Mouse (Mus musculus): ENCODE measurements around the gene Samd7.

DNA sequence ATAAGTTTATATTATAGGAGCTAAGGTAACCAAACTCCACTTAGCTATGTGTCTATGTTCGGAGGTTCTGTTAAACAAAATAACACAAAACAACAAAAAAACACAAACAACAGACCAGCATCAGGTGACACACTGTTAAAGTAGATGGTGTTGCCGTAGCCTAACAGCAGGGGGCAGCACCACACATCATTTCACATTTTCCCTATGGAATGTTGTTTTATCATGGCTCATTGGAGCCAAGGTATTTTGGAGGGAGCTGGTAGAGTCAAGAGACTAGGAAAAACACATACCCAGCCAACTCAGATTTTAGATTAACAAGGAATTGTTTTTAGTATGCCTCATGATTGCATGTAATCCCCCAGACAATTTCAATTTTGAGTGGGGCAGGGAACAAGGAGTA, 49.7 kb upstream of the Samd7 start:
- TF ChIP-seq CTCF (IDR thresholded peaks at IDR 0.05; ENCODE audit: borderline replicate concordance, extremely low read depth, insufficient read depth, insufficient read length) (peak; percentile 77; the same call in 1 of the 2 replicates), POLR2A (IDR thresholded peaks at IDR 0.05; ENCODE audit: borderline replicate concordance, extremely low read depth, insufficient read depth, insufficient read length, poor library complexity, severe bottlenecking) (no peak)

Data from brain, embryonic 14.5 days (tissue).